Mouse (Mus musculus) layer of hippocampus, postnatal 14 days (tissue): ENCODE results near the gene Lrrfip2. TPM values are rescaled to one million over a fixed set of nuclear protein-coding genes. Genes with fewer than 3 reads are reported as not detected.

Experiments
- DNase-seq, 2 experiments: peaks; one replicate each; pipeline ENCODE4 v3.0.0; 2021 to 2022; ENCODE audit warnings: low spot score in 2 of 2, mixed read lengths in 1 of 2
- total RNA-seq, 2 experiments: library from RNA; stranded (reverse); gene quantifications; 2 replicates each; pipeline ENCODE4 v1.2.3; 2021

Lrrfip2 gene
- total RNA-seq, 2 experiments from 2014 or later = 26.3 to 29.0 TPM

GRCm38 (mm10) chr9:111213501-111213900 lies 96.1 kb downstream of the Lrrfip2 start:
- no peak for DNase-seq

GRCm38 (mm10) chr9:111216424-111216823 lies 99.0 kb downstream of the Lrrfip2 start:
- no peak for DNase-seq

GRCm38 (mm10) chr9:111220551-111221080 lies 103.2 kb downstream of the Lrrfip2 start:
- DNase-seq = no peak

- no peak for DNase-seq
Measured at GRCm38 (mm10) chr9:111221580-111221979, 104.2 kb downstream of the Lrrfip2 start.

- DNase-seq = no peak
Measured at GRCm38 (mm10) chr9:111223406-111223805, 106.0 kb downstream of the Lrrfip2 start.

GRCm38 (mm10) chr9:111228446-111228845 lies 111.1 kb downstream of the Lrrfip2 start:
- no peak for DNase-seq

- no peak for DNase-seq
Measured at GRCm38 (mm10) chr9:111234701-111235100, 117.3 kb downstream of the Lrrfip2 start.

GRCm38 (mm10) chr9:111237726-111238125 lies 120.3 kb downstream of the Lrrfip2 start:
- no peak for DNase-seq

GRCm38 (mm10) chr9:111239821-111240220 lies 122.4 kb downstream of the Lrrfip2 start:
- DNase-seq = no peak

- no peak for DNase-seq
Measured at GRCm38 (mm10) chr9:111243384-111243783, 126.0 kb downstream of the Lrrfip2 start.

- DNase-seq = no peak
Measured at GRCm38 (mm10) chr9:111245546-111245945, 128.2 kb downstream of the Lrrfip2 start.

GRCm38 (mm10) chr9:111247682-111248246 lies 130.4 kb downstream of the Lrrfip2 start:
- peak in 1 of 2 experiments; percentile 10 for DNase-seq

GRCm38 (mm10) chr9:111252161-111252869 lies 134.9 kb downstream of the Lrrfip2 start:
- DNase-seq = no peak

GRCm38 (mm10) chr9:111260360-111260985 lies 143.1 kb downstream of the Lrrfip2 start:
- peak; percentile 25 to 73 for DNase-seq

GRCm38 (mm10) chr9:111261356-111261755 lies 144.0 kb downstream of the Lrrfip2 start:
- DNase-seq = no peak

GRCm38 (mm10) chr9:111267998-111268397 lies 150.6 kb downstream of the Lrrfip2 start:
- no peak for DNase-seq

- no peak for DNase-seq
Measured at GRCm38 (mm10) chr9:111270606-111271005, 153.2 kb downstream of the Lrrfip2 start.

- no peak for DNase-seq
Measured at GRCm38 (mm10) chr9:111271056-111271433, 153.7 kb downstream of the Lrrfip2 start.

GRCm38 (mm10) chr9:111271434-111272160 lies 154.2 kb downstream of the Lrrfip2 start, which contains the start of the genes Mlh1 and Epm2aip1:
Gene Mlh1 (minus strand): TSS chr9:111271791.
Gene Epm2aip1 (plus strand): TSS chr9:111271929.
- DNase-seq = peak; percentile 98 to 99

GRCm38 (mm10) chr9:111272356-111272755 lies 155.0 kb downstream of the Lrrfip2 start:
- no peak for DNase-seq
